Mouse (Mus musculus): ENCODE data around the gene Macrod2. TPM values are rescaled to one million over a fixed set of nuclear protein-coding genes. Genes with fewer than 3 reads are reported as not detected.

Gene Macrod2
- total RNA-seq, 2 experiments from 2014 or later = 53.5 to 56.4 TPM

DNA sequence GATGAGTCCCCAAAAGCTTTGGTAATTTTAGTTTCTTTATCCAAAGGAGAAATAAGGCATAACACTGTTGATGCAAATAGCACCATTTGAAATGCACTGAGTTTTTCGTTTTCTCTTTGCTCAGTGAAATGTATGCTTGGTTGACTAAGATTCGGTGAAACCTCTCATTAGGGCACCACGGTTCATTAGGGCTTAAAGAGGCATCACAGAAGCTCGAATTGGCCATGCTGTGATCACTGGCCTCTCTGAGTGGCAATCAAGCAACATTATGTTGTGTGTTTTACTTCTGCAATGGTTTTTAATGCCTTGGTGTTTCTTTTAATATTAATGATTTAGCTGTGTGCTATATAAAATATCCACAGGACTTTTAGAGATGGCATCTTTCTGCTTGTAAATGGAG is 768.8 kb downstream of the Macrod2 start:
- no peak for TF ChIP-seq CTCF (IDR thresholded peaks at IDR 0.05)
- intact Hi-C loops (cut with DNase I) = no loop called here
- H3K27ac ChIP-seq = no peak overlapping the region
- no peak for DNase-seq (ENCODE audit: extremely low spot score in 1 of 2, low spot score in 2 of 2)
- no peak overlapping the region for H3K4me3 ChIP-seq

GRCm38 (mm10) chr2:141169586-141169985 is 774.5 kb downstream of the Macrod2 start:
- DNase-seq (ENCODE audit: extremely low spot score in 1 of 2, low spot score in 2 of 2) = no peak
- TF ChIP-seq CTCF (IDR thresholded peaks at IDR 0.05) = no peak
- intact Hi-C loops (cut with DNase I) = no loop called here
- Histone ChIP-seq H3K27ac (no peak overlapping the region), H3K4me3 (no peak overlapping the region)

GRCm38 (mm10) chr2:141173167-141173566 is 778.1 kb downstream of the Macrod2 start:
- no peak overlapping the region for H3K4me3 ChIP-seq
- TF ChIP-seq CTCF (IDR thresholded peaks at IDR 0.05) = no peak
- intact Hi-C loops (cut with DNase I) = no loop called here
- DNase-seq (ENCODE audit: extremely low spot score in 1 of 2, low spot score in 2 of 2) = no peak
- H3K27ac ChIP-seq = no peak overlapping the region

DNA sequence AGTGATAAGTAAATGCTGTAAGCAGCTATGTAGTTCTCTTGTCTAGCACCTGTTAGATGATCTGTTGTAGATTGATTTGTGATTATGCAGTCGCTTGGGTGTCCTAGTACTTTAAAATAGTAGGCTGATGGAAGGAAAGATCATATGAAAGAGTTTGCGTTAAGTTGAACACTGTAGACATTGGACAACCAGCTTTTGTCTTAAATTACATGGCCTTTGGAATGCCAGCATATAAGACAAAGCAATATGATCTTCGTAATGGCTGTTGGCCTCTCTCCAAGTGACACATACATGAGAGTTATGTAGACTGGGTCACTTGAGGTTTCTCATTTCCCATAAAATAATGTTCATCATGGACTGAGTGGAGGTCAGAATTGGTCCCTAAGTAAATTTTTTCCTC is 778.5 kb downstream of the Macrod2 start:
- no peak for DNase-seq (ENCODE audit: extremely low spot score in 1 of 2, low spot score in 2 of 2)
- intact Hi-C loops (cut with DNase I) = no loop called here
- no peak for TF ChIP-seq CTCF (IDR thresholded peaks at IDR 0.05)
- Histone ChIP-seq H3K27ac (no peak overlapping the region), H3K4me3 (no peak overlapping the region)

DNA sequence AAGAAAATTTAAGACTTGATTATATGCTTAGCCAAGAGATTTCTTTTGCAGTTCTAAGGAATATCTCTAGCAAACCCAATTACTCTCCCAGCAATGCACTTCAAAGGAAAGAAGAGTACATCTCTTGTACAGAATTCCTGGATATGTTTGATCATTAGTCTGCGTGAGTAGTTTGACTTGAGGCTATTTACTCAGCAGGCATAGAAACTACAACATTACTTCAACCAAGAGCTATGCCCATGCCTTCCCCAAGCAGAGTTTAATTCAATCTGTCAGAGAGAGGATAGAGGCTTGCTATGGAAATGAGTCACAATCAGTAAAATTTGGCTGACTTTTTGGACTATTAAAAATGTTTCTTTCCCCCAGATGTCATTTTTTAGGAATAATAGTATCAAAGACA is 785.5 kb downstream of the Macrod2 start:
- no peak for TF ChIP-seq CTCF (IDR thresholded peaks at IDR 0.05)
- Histone ChIP-seq H3K27ac (no peak overlapping the region), H3K4me3 (no peak overlapping the region)
- intact Hi-C loops (cut with DNase I) = no loop called here
- DNase-seq (ENCODE audit: extremely low spot score in 1 of 2, low spot score in 2 of 2) = no peak

DNA sequence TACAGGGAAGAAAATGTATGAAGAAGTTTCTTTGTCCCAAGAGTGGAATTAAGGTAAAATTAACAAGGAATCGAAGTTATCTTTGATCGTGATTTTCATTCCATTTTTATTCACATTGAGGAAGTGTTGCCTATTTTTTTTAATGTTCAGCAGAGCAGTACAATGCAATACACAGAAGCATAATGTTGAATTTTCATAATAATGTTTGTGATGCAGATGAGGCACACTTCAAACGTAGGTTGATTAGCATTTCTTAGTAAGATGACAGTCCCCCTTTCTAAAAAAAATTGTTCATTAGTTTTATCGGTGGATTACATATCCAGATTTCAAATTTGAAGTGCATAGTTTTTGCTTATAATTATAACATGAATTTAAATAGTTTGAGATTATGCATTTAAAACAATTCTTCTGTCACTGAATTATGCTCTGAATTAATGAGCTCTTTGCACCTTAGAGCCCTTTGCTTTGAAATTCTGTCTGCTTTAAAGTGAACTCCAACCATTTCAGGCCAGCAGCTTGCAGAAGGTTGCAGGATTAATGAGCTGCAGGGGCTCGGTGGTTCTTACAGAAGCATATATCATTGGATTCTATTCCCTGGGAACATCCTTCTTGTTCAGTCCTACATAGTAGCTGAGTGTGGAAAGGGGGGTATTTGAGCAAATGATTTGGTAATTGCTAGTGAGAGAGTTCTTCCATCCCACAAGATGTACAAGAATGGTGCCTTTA is 787.1 kb downstream of the Macrod2 start:
- DNase-seq (ENCODE audit: extremely low spot score in 1 of 2, low spot score in 2 of 2) = no peak
- Histone ChIP-seq H3K27ac (no peak overlapping the region), H3K4me3 (no peak overlapping the region)
- no peak for TF ChIP-seq CTCF (IDR thresholded peaks at IDR 0.05)
- intact Hi-C loops (cut with DNase I) = no loop called here

- TF ChIP-seq CTCF (IDR thresholded peaks at IDR 0.05) = no peak
- intact Hi-C loops (cut with DNase I) = no loop called here
- DNase-seq (ENCODE audit: extremely low spot score in 1 of 2, low spot score in 2 of 2) = no peak
- Histone ChIP-seq H3K4me3 (no peak overlapping the region), H3K27ac (no peak overlapping the region)
Measured at GRCm38 (mm10) chr2:141194476-141194875, 799.4 kb downstream of the Macrod2 start.

- H3K4me3 ChIP-seq = no peak overlapping the region
- intact Hi-C loops (cut with DNase I) = no loop called here
- no peak overlapping the region for H3K27ac ChIP-seq
- TF ChIP-seq CTCF (IDR thresholded peaks at IDR 0.05) = no peak
- DNase-seq (ENCODE audit: extremely low spot score in 1 of 2, low spot score in 2 of 2) = no peak
Measured at GRCm38 (mm10) chr2:141200481-141200880, 805.4 kb downstream of the Macrod2 start.

DNA sequence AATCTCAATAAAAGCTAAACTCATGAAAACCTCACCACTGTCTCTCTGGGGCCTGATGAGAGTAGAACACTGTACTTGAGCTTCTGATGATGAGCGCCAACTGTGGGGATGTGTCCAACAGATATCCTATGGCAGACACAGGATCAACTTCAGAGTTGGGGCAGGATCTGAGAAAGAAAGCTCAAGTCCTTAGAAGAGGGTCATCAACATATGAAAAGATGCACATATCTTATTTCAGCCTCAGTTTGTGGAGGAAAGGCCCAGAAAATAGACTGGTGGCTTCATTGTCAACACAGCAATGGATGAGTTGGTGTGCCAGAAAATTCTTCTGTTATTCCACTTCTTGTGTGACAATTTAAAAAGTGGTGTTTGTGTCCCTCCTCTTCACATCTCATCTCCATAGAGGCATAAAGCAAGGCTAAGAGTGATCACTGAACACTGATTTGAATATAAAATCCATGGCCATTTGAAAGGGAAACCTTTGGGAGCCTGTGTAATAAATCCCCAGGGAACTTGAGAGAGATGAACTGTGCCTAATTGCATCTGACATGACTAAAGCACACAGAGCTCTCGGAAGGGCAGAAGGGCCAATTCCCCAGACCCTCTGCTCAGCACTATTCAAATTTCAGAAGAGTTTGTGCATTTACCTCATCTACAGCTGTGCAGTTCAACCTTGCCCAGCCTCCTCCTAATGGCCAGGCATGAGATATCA is 806.4 kb downstream of the Macrod2 start:
- intact Hi-C loops (cut with DNase I) = no loop called here
- H3K4me3 ChIP-seq = no peak overlapping the region
- no peak overlapping the region for H3K27ac ChIP-seq
- TF ChIP-seq CTCF (IDR thresholded peaks at IDR 0.05) = no peak
- DNase-seq (ENCODE audit: extremely low spot score in 1 of 2, low spot score in 2 of 2) = no peak

- intact Hi-C loops (cut with DNase I) = no loop called here
- no peak for DNase-seq (ENCODE audit: extremely low spot score in 1 of 2, low spot score in 2 of 2)
- H3K27ac ChIP-seq = no peak overlapping the region
- no peak overlapping the region for H3K4me3 ChIP-seq
- TF ChIP-seq CTCF (IDR thresholded peaks at IDR 0.05) = no peak
Measured at GRCm38 (mm10) chr2:141202015-141202364, 806.9 kb downstream of the Macrod2 start.

DNA sequence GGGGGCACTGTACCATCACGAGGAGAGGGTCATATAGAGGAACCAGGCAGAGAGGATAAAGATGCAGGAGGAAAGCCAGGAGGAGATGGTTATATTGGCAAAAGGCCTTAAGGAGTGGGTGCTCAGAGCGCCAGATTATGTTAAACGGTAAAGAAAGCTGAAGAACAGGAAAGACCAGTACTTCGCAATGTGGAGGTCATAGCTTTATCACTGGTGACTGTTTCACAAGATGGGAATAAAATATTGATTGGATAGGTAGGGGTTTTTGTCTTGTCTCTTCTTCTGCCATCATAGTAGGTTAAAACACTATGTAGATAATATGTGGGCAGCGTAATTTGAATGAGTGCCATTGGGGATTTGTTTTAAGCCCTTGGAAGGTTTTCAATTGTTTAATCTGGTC is 816.2 kb downstream of the Macrod2 start:
- no peak for TF ChIP-seq CTCF (IDR thresholded peaks at IDR 0.05)
- DNase-seq (ENCODE audit: extremely low spot score in 1 of 2, low spot score in 2 of 2) = no peak
- Histone ChIP-seq H3K27ac (no peak overlapping the region), H3K4me3 (no peak overlapping the region)
- intact Hi-C loops (cut with DNase I) = no loop called here

- no peak for DNase-seq (ENCODE audit: extremely low spot score in 1 of 2, low spot score in 2 of 2)
- intact Hi-C loops (cut with DNase I) = no loop called here
- TF ChIP-seq CTCF (IDR thresholded peaks at IDR 0.05) = no peak
Measured at GRCm38 (mm10) chr2:141212291-141212690, 817.2 kb downstream of the Macrod2 start.

DNA sequence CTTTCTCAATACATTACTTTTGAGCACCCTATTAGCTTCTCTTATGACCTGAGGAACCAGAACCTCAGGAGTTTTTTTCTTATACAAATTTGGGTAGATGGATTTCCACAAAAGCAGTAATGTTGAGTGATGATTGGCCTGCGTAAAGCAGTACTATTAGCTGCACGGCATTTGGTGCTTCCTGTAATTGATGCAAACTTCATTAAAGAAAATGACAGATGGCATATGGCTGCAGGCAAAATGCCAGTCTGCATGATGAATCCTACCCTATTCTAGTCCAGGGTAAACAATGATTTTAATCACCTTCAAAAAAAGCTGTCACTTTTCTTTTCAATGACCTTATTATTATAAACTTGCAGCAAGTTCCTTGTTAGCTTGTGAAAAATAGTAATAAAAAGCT is 822.4 kb downstream of the Macrod2 start:
- intact Hi-C loops (cut with DNase I) = no loop called here
- DNase-seq (ENCODE audit: extremely low spot score in 1 of 2, low spot score in 2 of 2) = no peak
- no peak for TF ChIP-seq CTCF (IDR thresholded peaks at IDR 0.05)
- Histone ChIP-seq H3K27ac (no peak overlapping the region), H3K4me3 (no peak overlapping the region)

More at GRCm38 (mm10) chr2:141212291-141212690, 817.2 kb downstream of the Macrod2 start:
- Histone ChIP-seq H3K4me3 (no peak overlapping the region), H3K27ac (no peak overlapping the region)

Measured in left cerebral cortex, adult 2 months (tissue).